Comparison of ENCODE assay signal across 11 mouse cellular contexts in genomic region chr2:67477753-67478152, GRCm38 (mm10). TPM values are rescaled to one million over a fixed set of nuclear protein-coding genes. Genes with fewer than 3 reads are reported as not detected.
DNase-seq lines count a peak whose midpoint lies in the region; ATAC-seq and TF ChIP-seq lines count a peak whose summit lies in the region.
"Had no signal": no experiment of that assay in that cellular context is flagged by ENCODE, and none has a peak within 500 bp of the region (broad histone marks: within the 10 kb centered on the region; RNA-seq: fewer than 3 reads in every experiment).

No protein-coding gene starts in this region.

- no peaks in the 10 kb centered on the region for H3K27me3 ChIP-seq in forebrain, embryonic 13.5 days
- H3K27me3 ChIP-seq in forebrain, embryonic 16.5 days (replicated peaks; ENCODE audit: control insufficient read depth, insufficient read depth, low read length), result no peaks in the 10 kb centered on the region
- no peaks in the 10 kb centered on the region for H3K27me3 ChIP-seq in liver, postnatal 0 days (ENCODE audit: insufficient read depth, low read length)
- H3K27me3 ChIP-seq: heart, embryonic 15.5 days had no signal

- no peak overlapping the region for H3K4me2 ChIP-seq in forebrain, embryonic 13.5 days
- no peak overlapping the region for H3K4me2 ChIP-seq in forebrain, embryonic 16.5 days (ENCODE audit: low read length)
- no peak overlapping the region for H3K4me2 ChIP-seq in liver, postnatal 0 days (ENCODE audit: low read depth, low read length)
- H3K4me2 ChIP-seq: heart, embryonic 15.5 days had no signal

- H3K9me3 ChIP-seq in forebrain, embryonic 13.5 days (replicated peaks), result no peaks in the 10 kb centered on the region
- no peaks in the 10 kb centered on the region for H3K9me3 ChIP-seq in forebrain, embryonic 16.5 days (ENCODE audit: control insufficient read depth, low read length)
- H3K9me3 ChIP-seq in liver, postnatal 0 days (ENCODE audit: low read length), result no peaks in the 10 kb centered on the region
- H3K9me3 ChIP-seq: heart, embryonic 15.5 days had no signal

- no peaks in the 10 kb centered on the region for H3K36me3 ChIP-seq in forebrain, embryonic 13.5 days (ENCODE audit: poor library complexity, severe bottlenecking)
- H3K36me3 ChIP-seq in forebrain, embryonic 16.5 days (ENCODE audit: control insufficient read depth, insufficient read depth), result no peaks in the 10 kb centered on the region
- H3K36me3 ChIP-seq in liver, postnatal 0 days (replicated peaks; ENCODE audit: insufficient read depth, low read length), result no peaks in the 10 kb centered on the region
- H3K36me3 ChIP-seq: G1E; heart, embryonic 15.5 days had no signal

- H3K9ac ChIP-seq in forebrain, embryonic 13.5 days, result no peak overlapping the region
- no peak overlapping the region for H3K9ac ChIP-seq in forebrain, embryonic 16.5 days (replicated peaks; ENCODE audit: low read depth, low read length)
- H3K9ac ChIP-seq in liver, postnatal 0 days (replicated peaks), result no peak overlapping the region
- H3K9ac ChIP-seq: heart, embryonic 15.5 days had no signal

- DNase-seq in ovary, postnatal 14 days (ENCODE audit: low spot score), result peak; percentile 31
- no peak for DNase-seq in ovary, postnatal 10 days (ENCODE audit: low spot score)
- peak; percentile 10 for DNase-seq in cerebellum, adult 8-10 months
- peak; percentile 68 for DNase-seq in heart, postnatal 4 days
- DNase-seq in liver, postnatal 0 days, result peak; percentile 29

- ATAC-seq in forebrain, embryonic 13.5 days, result peak; percentile 67
- no peak; the same call in 1 of the 2 replicates for ATAC-seq in forebrain, embryonic 16.5 days
- no peak for ATAC-seq in liver, postnatal 0 days
- no peak for ATAC-seq in granulocyte monocyte progenitor cell, adult 5-6 weeks (replicated peaks; ENCODE audit: poor library complexity, severe bottlenecking)

- peak; percentile 64 for TF ChIP-seq CTCF in liver, postnatal 0 days (IDR thresholded peaks at IDR 0.05; ENCODE audit: low read depth)

- no peak overlapping the region for H3K4me3 ChIP-seq in forebrain, embryonic 13.5 days
- no peak overlapping the region for H3K4me3 ChIP-seq in forebrain, embryonic 16.5 days (replicated peaks; ENCODE audit: low read length)
- no peak overlapping the region for H3K4me3 ChIP-seq in liver, postnatal 0 days (ENCODE audit: low read depth, low read length)
- H3K4me3 ChIP-seq: heart, embryonic 15.5 days; myocyte had no signal

- 13% methylated on average over 6 of the region's 6 CpGs for WGBS in forebrain, embryonic 13.5 days
- 19% methylated on average over 6 of the region's 6 CpGs for WGBS in forebrain, embryonic 16.5 days
- 14% methylated on average over 6 of the region's 6 CpGs for WGBS in liver, postnatal 0 days (ENCODE audit: insufficient replicate concordance)

- TF ChIP-seq EP300 in liver, postnatal 0 days (IDR thresholded peaks at IDR 0.05; ENCODE audit: low read depth), result no peak

- H3K27ac ChIP-seq in forebrain, embryonic 13.5 days, result no peak overlapping the region
- no peak overlapping the region for H3K27ac ChIP-seq in forebrain, embryonic 16.5 days (ENCODE audit: low read length)
- no peak overlapping the region for H3K27ac ChIP-seq in liver, postnatal 0 days (ENCODE audit: low read depth)
- H3K27ac ChIP-seq: heart, embryonic 15.5 days had no signal

- no peaks in the 10 kb centered on the region for H3K4me1 ChIP-seq in forebrain, embryonic 13.5 days
- no peaks in the 10 kb centered on the region for H3K4me1 ChIP-seq in forebrain, embryonic 16.5 days (replicated peaks; ENCODE audit: control insufficient read depth, insufficient read depth, low read length)
- no peaks in the 10 kb centered on the region for H3K4me1 ChIP-seq in liver, postnatal 0 days (ENCODE audit: insufficient read depth)

RNA-seq across cellular contexts. Expression of gene Xirp2, which starts 32.0 kb away (rescaled TPM):
- polyA plus RNA-seq in forebrain, embryonic 13.5 days (2015; fragmentation: Nextera tagmentation; extraction: Ambion mirVana), result not detected in 2 replicates
- polyA plus RNA-seq in forebrain, embryonic 16.5 days (2015; fragmentation: Nextera tagmentation; extraction: Ambion mirVana), result 0.02 TPM in 1 of 2 replicates, not detected in the other
- total RNA-seq in heart, postnatal 4 days (2021), result 10 to 100 TPM; 36.4 to 37.8 TPM
- 0.04 TPM in 1 of 2 replicates, not detected in the other for polyA plus RNA-seq in liver, postnatal 0 days (2015; fragmentation: Nextera tagmentation; extraction: Ambion mirVana)
- not detected in 2 replicates for total RNA-seq in granulocyte monocyte progenitor cell, adult 5-6 weeks (2014; fragmentation: Nextera tagmentation)
- total RNA-seq in granulocyte monocyte progenitor cell, adult 5-6 weeks (2017), result not detected in 2 replicates
- polyA plus RNA-seq: G1E had no signal

RNA-seq across cellular contexts. Expression of gene Gm26727, which starts 44.8 kb away (rescaled TPM):
- polyA plus RNA-seq in forebrain, embryonic 13.5 days (2015; fragmentation: Nextera tagmentation; extraction: Ambion mirVana), result not detected in 2 replicates
- polyA plus RNA-seq in forebrain, embryonic 16.5 days (2015; fragmentation: Nextera tagmentation; extraction: Ambion mirVana), result not detected in 2 replicates
- not detected for total RNA-seq in heart, postnatal 4 days (2021)
- polyA plus RNA-seq in liver, postnatal 0 days (2015; fragmentation: Nextera tagmentation; extraction: Ambion mirVana), result not detected in 2 replicates
- total RNA-seq in granulocyte monocyte progenitor cell, adult 5-6 weeks (2014; fragmentation: Nextera tagmentation), result not detected in 2 replicates
- not detected in 2 replicates for total RNA-seq in granulocyte monocyte progenitor cell, adult 5-6 weeks (2017)
- total RNA-seq: G1E had no signal
- polyA plus RNA-seq: G1E; heart, embryonic 15.5 days; myocyte had no signal
